Mouse (Mus musculus): Measurements from ENCODE around the gene Tnfsf11. TPM values are rescaled to one million over a fixed set of nuclear protein-coding genes. Genes with fewer than 3 reads are reported as not detected.

The Tnfsf11 gene
- polyA plus RNA-seq, 1 experiment from 2014 or later = 0.22 TPM

DNA sequence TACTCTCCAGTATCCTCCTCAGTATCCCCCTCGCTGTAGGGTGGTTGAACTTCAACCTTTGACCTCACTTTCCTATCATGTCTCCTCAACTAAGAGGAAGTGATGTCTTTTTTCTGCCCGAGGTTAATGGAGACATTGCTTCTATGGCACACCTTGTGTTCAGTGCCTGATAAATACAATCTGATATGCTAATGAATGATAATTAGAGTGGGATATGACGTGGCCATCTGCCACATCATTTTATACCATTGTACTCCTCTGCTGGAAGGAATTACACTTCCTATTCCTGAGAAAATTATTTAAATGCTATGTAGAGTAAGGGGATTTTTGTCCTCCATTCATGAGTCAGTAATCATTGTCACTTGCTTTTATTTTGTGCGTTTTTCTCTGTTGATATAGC, 78.8 kb downstream of the Tnfsf11 start:
- H3K9me3 ChIP-seq (ENCODE audit: low read length) = no peaks in the 10 kb centered on the region
- no peak overlapping the region for H3K4me3 ChIP-seq (ENCODE audit: low read length)
- H3K36me3 ChIP-seq (ENCODE audit: insufficient read depth, low read length) = no peaks in the 10 kb centered on the region
- no peak for ATAC-seq (ENCODE audit: low FRiP score, low TSS enrichment)
- no peak overlapping the region for H3K4me2 ChIP-seq (replicated peaks; ENCODE audit: low read depth, low read length)
- WGBS = 64% methylated on average over 4 of the region's 4 CpGs
- no peak overlapping the region for H3K9ac ChIP-seq (replicated peaks; ENCODE audit: low read length)
- H3K27ac ChIP-seq (ENCODE audit: low read length) = no peak overlapping the region
- H3K27me3 ChIP-seq (ENCODE audit: insufficient read depth, low read length) = no peaks in the 10 kb centered on the region
- H3K4me1 ChIP-seq (ENCODE audit: insufficient read depth, low read length) = no peaks in the 10 kb centered on the region

Small RNAs within 50 kb of the gene (microRNA-seq; reads per million reads assigned to microRNA genes)
- gene Gm23652 = not detected

Other genes starting within 250 kb of the Tnfsf11 start
- gene Fam216b, start 219.0 kb downstream of the Tnfsf11 start, polyA plus RNA-seq (2015; fragmentation: Nextera tagmentation; extraction: Ambion mirVana) = not detected in 2 replicates
- 18.6 and 21.2 TPM in 2 replicates for gene Akap11, start 228.8 kb upstream of the Tnfsf11 start, polyA plus RNA-seq (2015; fragmentation: Nextera tagmentation; extraction: Ambion mirVana)

Measured in kidney, embryonic 16.5 days (tissue).